Mouse (Mus musculus) hindbrain, postnatal 0 days (tissue): ENCODE measurements around the gene Edil3. TPM values are rescaled to one million over a fixed set of nuclear protein-coding genes. Genes with fewer than 3 reads are reported as not detected.

ENCODE experiments used
- ATAC-seq: fragments of 200-750 bp; cut with Nextera tagmentation; 2 replicates; pipeline ENCODE4 v1.8.0; 2017; ENCODE audit warnings: mild to moderate bottlenecking, moderate TSS enrichment, moderate library complexity
- DNase-seq: peaks from one replicate; pipeline ENCODE4 v3.0.0-alpha.2; 2015; ENCODE audit warnings: low spot score
- H3K27ac ChIP-seq: fragments of 300-500 bp; sonication (generic); 2 replicates; pipeline ENCODE4 v1.5.1; 2014; ENCODE audit warnings: mild to moderate bottlenecking
- H3K27me3 ChIP-seq: fragments of 300-500 bp; sonication (generic); 2 replicates; pipeline ENCODE4 v1.6.1; 2014; ENCODE audit warnings: low read length, mixed read lengths; ENCODE audit not compliant: insufficient read depth
- H3K36me3 ChIP-seq: fragments of 300-500 bp; sonication (generic); 2 replicates; pipeline ENCODE4 v1.6.1; 2014; ENCODE audit warnings: low read length, mixed read lengths; ENCODE audit not compliant: insufficient read depth
- H3K4me1 ChIP-seq: fragments of 300-500 bp; sonication (generic); 2 replicates; pipeline ENCODE4 v1.6.1; 2014; ENCODE audit warnings: antibody characterized with exemption, low read length, mixed read lengths; ENCODE audit not compliant: insufficient read depth
- H3K4me2 ChIP-seq: fragments of 300-500 bp; sonication (generic); 2 replicates; pipeline ENCODE4 v1.6.1; 2014; ENCODE audit warnings: low read depth, mild to moderate bottlenecking, low read length, moderate library complexity, mixed read lengths
- H3K4me3 ChIP-seq: fragments of 300-500 bp; sonication (generic); 2 replicates; pipeline ENCODE4 v1.5.1; 2014; ENCODE audit warnings: low read length
- H3K9ac ChIP-seq: fragments of 300-500 bp; sonication (generic); replicated peaks from 2 replicates; pipeline ENCODE4 v1.6.1; 2014; ENCODE audit warnings: mild to moderate bottlenecking, low read length, moderate library complexity, mixed read lengths
- H3K9me3 ChIP-seq: fragments of 300-500 bp; sonication (generic); 2 replicates; pipeline ENCODE4 v1.6.1; 2016; ENCODE audit warnings: low read length, mixed read lengths
- CTCF ChIP-seq: IDR thresholded peaks from 2 replicates; pipeline ENCODE4 v1.5.1; 2016; ENCODE audit warnings: antibody characterized with exemption, control low read depth, low read depth
- WGBS: fragments of 180-500 bp; shearing (Covaris S2); extraction: QIAGEN DNeasy Blood & Tissue Kit; methylation state at CpG from one replicate; pipeline ENCODE4 v1.1.7; 2014; 5-methylcytosine and 5-hydroxymethylcytosine counted together
- polyA plus RNA-seq: library from polyadenylated mRNA; unstranded; fragments of >200 nt; fragmentation: Nextera tagmentation; extraction: Ambion mirVana; gene quantifications from 2 replicates; pipeline ENCODE4 v1.2.1, GENCODE M21; 2015
- total RNA-seq: library from RNA; depleted of rRNA; stranded (reverse); fragments of >200 nt; gene quantifications from 2 replicates; pipeline ENCODE4 v1.2.3, GENCODE M21; 2014

The Edil3 gene
- total and polyA plus RNA-seq, 2 experiments from 2014 or later, result 51.4 to 90.5 TPM

DNA sequence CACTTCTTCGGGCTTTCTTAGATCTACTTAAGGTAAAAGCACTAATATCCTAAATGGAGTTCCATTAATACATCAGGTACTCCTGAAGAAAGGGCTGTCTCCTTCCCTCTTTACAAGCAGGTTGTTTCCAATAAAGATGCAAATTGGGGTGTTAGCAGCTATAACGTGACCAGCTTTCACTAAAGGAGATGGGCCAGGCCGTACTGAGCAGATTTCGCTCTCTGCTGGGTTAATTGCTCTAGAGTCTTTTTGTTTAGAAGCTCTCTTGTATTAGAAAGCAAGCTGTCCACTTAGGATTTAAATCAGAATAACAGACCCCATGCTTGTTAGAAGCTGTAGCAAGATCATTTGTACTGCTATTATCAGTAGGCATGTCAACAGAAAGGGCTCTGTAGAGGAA lies 108.4 kb downstream of the Edil3 start:
- H3K36me3 ChIP-seq, result no peaks in the 10 kb centered on the region
- DNase-seq (no peak), ATAC-seq (no peak)
- no peak overlapping the region for H3K27ac ChIP-seq
- TF ChIP-seq CTCF, result no peak
- no peak overlapping the region for H3K9ac ChIP-seq
- WGBS, result 55% methylated on average over 4 of the region's 4 CpGs
- no peak overlapping the region for H3K4me2 ChIP-seq
- H3K27me3 ChIP-seq, result no peaks in the 10 kb centered on the region
- H3K4me1 ChIP-seq, result no peaks in the 10 kb centered on the region
- H3K4me3 ChIP-seq, result no peak overlapping the region
- no peaks in the 10 kb centered on the region for H3K9me3 ChIP-seq

- no peak for DNase-seq
- Histone ChIP-seq H3K36me3 (no peaks in the 10 kb centered on the region), H3K9me3 (no peaks in the 10 kb centered on the region), H3K4me2 (no peak overlapping the region), H3K4me1 (no peaks in the 10 kb centered on the region), H3K27me3 (no peaks in the 10 kb centered on the region), H3K27ac (no peak overlapping the region), H3K9ac (no peak overlapping the region), H3K4me3 (no peak overlapping the region)
- 78% methylated on average over 2 of the region's 2 CpGs for WGBS
- TF ChIP-seq CTCF, result no peak
- ATAC-seq, result no peak
Observed at GRCm38 (mm10) chr13:88938564-88938963, 117.3 kb downstream of the Edil3 start.

DNA sequence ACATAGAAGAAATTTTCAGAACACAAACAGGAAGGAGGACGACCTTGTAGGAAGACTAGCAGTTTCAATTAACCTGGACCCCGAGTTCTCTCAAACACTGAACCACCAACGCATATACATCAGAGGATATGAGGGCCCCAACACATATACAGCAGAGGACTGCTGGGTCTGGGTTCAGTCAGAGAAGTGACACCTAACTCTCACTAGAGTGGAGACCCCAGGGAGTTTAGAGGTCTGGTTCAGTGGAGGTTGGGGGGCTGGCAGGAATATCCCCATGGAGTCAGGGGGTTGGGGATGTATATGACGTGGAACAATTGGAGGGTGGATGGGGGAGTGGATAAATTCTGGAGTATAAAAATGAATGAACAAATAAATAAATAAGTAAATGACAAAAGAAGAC lies 151.1 kb downstream of the Edil3 start:
- Histone ChIP-seq H3K27ac (no peak overlapping the region), H3K4me3 (no peak overlapping the region), H3K36me3 (no peaks in the 10 kb centered on the region), H3K9me3 (no peaks in the 10 kb centered on the region), H3K4me2 (no peak overlapping the region), H3K4me1 (no peaks in the 10 kb centered on the region), H3K27me3 (no peaks in the 10 kb centered on the region), H3K9ac (no peak overlapping the region)
- WGBS, result 82% methylated on average over 4 of the region's 4 CpGs
- TF ChIP-seq CTCF, result no peak
- DNase-seq, result no peak
- ATAC-seq, result no peak

DNA sequence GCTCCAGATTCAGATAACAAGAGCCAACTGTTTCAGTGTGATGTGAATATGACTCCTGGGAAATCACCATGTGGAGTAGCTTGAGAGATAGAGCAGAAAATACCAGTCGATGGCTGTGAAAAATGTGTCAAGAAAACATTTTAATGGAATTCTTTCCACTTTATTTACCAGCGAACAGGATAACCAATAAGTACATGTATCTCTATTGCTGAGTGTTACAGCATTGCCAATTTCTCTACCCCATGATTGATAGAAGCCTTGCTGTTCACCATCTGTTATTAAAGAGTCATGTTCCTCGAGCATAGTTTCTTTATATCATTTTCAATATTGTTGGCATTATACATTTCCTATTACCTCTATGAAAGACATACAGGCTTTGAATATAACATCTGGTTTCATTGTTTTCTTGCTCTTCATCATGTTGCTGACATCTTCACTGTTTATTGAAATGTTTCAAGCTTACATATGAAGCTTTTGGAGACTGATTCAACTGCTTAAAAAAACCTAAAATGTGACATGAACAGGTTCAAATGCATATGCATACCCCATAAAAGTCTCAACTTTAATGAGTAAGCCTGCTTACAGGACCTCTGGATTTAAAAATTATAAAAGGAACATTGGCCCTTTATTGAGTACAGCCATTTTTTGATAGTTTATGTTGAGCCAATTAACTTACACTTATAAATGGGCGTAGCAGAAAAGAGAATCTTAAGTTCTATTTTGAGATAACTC lies 186.6 kb downstream of the Edil3 start:
- no peak for ATAC-seq
- H3K4me2 ChIP-seq, result no peak overlapping the region
- H3K9me3 ChIP-seq, result no peaks in the 10 kb centered on the region
- peak; percentile 3 for DNase-seq
- 62% methylated on average over 4 of the region's 4 CpGs for WGBS
- no peak for TF ChIP-seq CTCF
- no peak overlapping the region for H3K9ac ChIP-seq
- H3K4me1 ChIP-seq, result no peaks in the 10 kb centered on the region
- no peak overlapping the region for H3K4me3 ChIP-seq
- no peaks in the 10 kb centered on the region for H3K36me3 ChIP-seq
- H3K27ac ChIP-seq, result no peak overlapping the region
- no peaks in the 10 kb centered on the region for H3K27me3 ChIP-seq

GRCm38 (mm10) chr13:89012500-89012899 lies 191.2 kb downstream of the Edil3 start:
- no peak for ATAC-seq
- no peak overlapping the region for H3K4me3 ChIP-seq
- H3K36me3 ChIP-seq, result no peaks in the 10 kb centered on the region
- TF ChIP-seq CTCF, result no peak
- DNase-seq, result peak; percentile 2
- H3K27me3 ChIP-seq, result no peaks in the 10 kb centered on the region
- no peaks in the 10 kb centered on the region for H3K4me1 ChIP-seq
- no peak overlapping the region for H3K27ac ChIP-seq
- no peak overlapping the region for H3K4me2 ChIP-seq
- no peak overlapping the region for H3K9ac ChIP-seq
- no peaks in the 10 kb centered on the region for H3K9me3 ChIP-seq

- DNase-seq, result peak; percentile 66
- no peak overlapping the region for H3K27ac ChIP-seq
- no peak overlapping the region for H3K9ac ChIP-seq
- WGBS, result 21% methylated on average over 3 of the region's 3 CpGs
- no peak overlapping the region for H3K4me2 ChIP-seq
- no peaks in the 10 kb centered on the region for H3K27me3 ChIP-seq
- peak; percentile 66 for ATAC-seq
- H3K4me1 ChIP-seq, result no peaks in the 10 kb centered on the region
- no peak for TF ChIP-seq CTCF
- no peak overlapping the region for H3K4me3 ChIP-seq
- no peaks in the 10 kb centered on the region for H3K9me3 ChIP-seq
- H3K36me3 ChIP-seq, result no peaks in the 10 kb centered on the region
Observed at GRCm38 (mm10) chr13:89029817-89030539, 208.7 kb downstream of the Edil3 start.

GRCm38 (mm10) chr13:89035711-89036110 lies 214.4 kb downstream of the Edil3 start:
- no peaks in the 10 kb centered on the region for H3K9me3 ChIP-seq
- WGBS, result 66% methylated on average over 2 of the region's 2 CpGs
- TF ChIP-seq CTCF, result no peak
- no peaks in the 10 kb centered on the region for H3K4me1 ChIP-seq
- DNase-seq (no peak), ATAC-seq (no peak)
- no peaks in the 10 kb centered on the region for H3K36me3 ChIP-seq
- H3K4me3 ChIP-seq, result no peak overlapping the region
- H3K27me3 ChIP-seq, result no peaks in the 10 kb centered on the region
- no peak overlapping the region for H3K27ac ChIP-seq
- H3K9ac ChIP-seq, result no peak overlapping the region
- H3K4me2 ChIP-seq, result no peak overlapping the region
